Mouse (Mus musculus) heart, adult 2 months (tissue): ENCODE results near the gene Dcst1. TPM values are rescaled to one million over a fixed set of nuclear protein-coding genes. Genes with fewer than 3 reads are reported as not detected.

ENCODE experiments used
- DNase-seq, 2 experiments: peaks; one replicate each; pipeline ENCODE4 v3.0.0; 2021
- H3K27ac ChIP-seq: fragments of 200-600 bp; 2 replicates; pipeline ENCODE4 v1.8.1; 2022
- H3K27me3 ChIP-seq: fragments of 200-500 bp; 2 replicates; pipeline ENCODE4 v1.6.1; 2012; ENCODE audit warnings: mild to moderate bottlenecking, low read length, inconsistent platforms, mixed read lengths; ENCODE audit not compliant: control insufficient read depth, insufficient read depth
- H3K36me3 ChIP-seq: fragments of 200-500 bp; 2 replicates; pipeline ENCODE4 v1.6.1; 2012; ENCODE audit warnings: low read length, inconsistent platforms; ENCODE audit not compliant: control insufficient read depth, insufficient read depth
- H3K4me1 ChIP-seq: fragments of 200-500 bp; 2 replicates; pipeline ENCODE4 v1.6.1; 2011; ENCODE audit warnings: low read length; ENCODE audit not compliant: control insufficient read depth, insufficient read depth
- H3K4me3 ChIP-seq: fragments of 200-600 bp; 2 replicates; pipeline ENCODE4 v1.8.1; 2022
- H3K79me2 ChIP-seq: fragments of 200-500 bp; replicated peaks from 2 replicates; pipeline ENCODE4 v1.6.1; 2012; ENCODE audit warnings: mild to moderate bottlenecking, inconsistent platforms, low read length, moderate library complexity, mixed read lengths; ENCODE audit not compliant: control insufficient read depth, insufficient read depth
- H3K9ac ChIP-seq: fragments of 200-500 bp; 2 replicates; pipeline ENCODE4 v1.6.1; 2012; ENCODE audit warnings: low read depth, mild to moderate bottlenecking, control low read depth, inconsistent platforms, low read length, mixed read lengths
- CTCF ChIP-seq: fragments of 200-600 bp; IDR thresholded peaks from 2 replicates; pipeline ENCODE4 v1.8.1; 2022; ENCODE audit warnings: antibody characterized with exemption, mild to moderate bottlenecking, moderate library complexity
- EP300 ChIP-seq: fragments of 200-500 bp; IDR thresholded peaks from 2 replicates; pipeline ENCODE4 v1.6.1; 2011; ENCODE audit warnings: low read depth, low read length, control low read depth; ENCODE audit not compliant: insufficient read depth
- POLR2A ChIP-seq: fragments of 200-500 bp; IDR thresholded peaks from 2 replicates; pipeline ENCODE4 v1.6.1; 2011; ENCODE audit warnings: mild to moderate bottlenecking, low read depth, low read length, control low read depth; ENCODE audit not compliant: insufficient read depth
- WGBS: fragments of 180-500 bp; shearing (Covaris S2); methylation state at CpG from one replicate; pipeline ENCODE4 v1.1.7; 2018; 5-methylcytosine and 5-hydroxymethylcytosine counted together
- intact Hi-C: fragments of 180-260 bp; cut with DNase I; formaldehyde crosslinking; loops from one replicate; pipeline ENCODE4 v1.15.1; 2025
- long read RNA-seq: library from polyadenylated mRNA; stranded (forward); transcript quantifications from one replicate; pipeline ENCODE4 v2.0.0, GENCODE M21; 2021
- polyA plus RNA-seq: library from polyadenylated mRNA; depleted of rRNA; stranded (reverse); fragments of >200 nt; gene quantifications from 2 replicates; pipeline ENCODE4 v1.2.3, GENCODE M21; 2012; rRNA removed
- total RNA-seq, 2 experiments: library from RNA; stranded (reverse); gene quantifications; 2 replicates each; pipeline ENCODE4 v1.2.3; 2021

The Dcst1 gene
- total RNA-seq (not detected), polyA plus RNA-seq (0.18 and 0.23 TPM in 2 replicates)
- long read RNA-seq, result 0 reads

DNA sequence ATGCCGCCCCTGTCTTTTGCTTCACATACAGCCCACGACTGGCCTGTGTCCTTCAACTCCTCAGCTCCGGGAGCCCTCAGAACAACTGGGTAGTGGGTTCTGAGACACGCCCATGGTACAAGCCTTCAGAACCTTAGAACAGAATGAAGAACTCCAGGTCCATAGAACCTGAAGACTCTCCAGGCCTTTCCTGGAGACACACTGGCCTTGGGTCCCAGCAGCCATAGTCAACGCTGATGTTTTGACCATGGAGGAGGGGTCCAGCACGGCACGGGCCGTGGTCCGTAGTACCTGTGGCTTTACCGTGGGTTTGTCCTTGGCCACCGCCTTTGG, at the start of gene Dcst1:
Gene Dcst1, minus strand, starts transcription at position 101 of the 333 bp plus-strand sequence.
- Histone ChIP-seq H3K27ac (no peak within 1 kb of the TSS), H3K27me3 (no peaks in the 10 kb centered on the region), H3K36me3 (no peaks in the 10 kb centered on the region), H3K4me3 (no peak within 1 kb of the TSS), H3K4me1 (no peaks in the 10 kb centered on the region), H3K79me2 (no peaks in the 10 kb centered on the region), H3K9ac (no peak within 1 kb of the TSS)
- no peak for DNase-seq
- 94% methylated on average over 11 of the region's 11 CpGs for WGBS
- intact Hi-C loops, result no loop called here
- no peak for TF ChIP-seq POLR2A

DNA sequence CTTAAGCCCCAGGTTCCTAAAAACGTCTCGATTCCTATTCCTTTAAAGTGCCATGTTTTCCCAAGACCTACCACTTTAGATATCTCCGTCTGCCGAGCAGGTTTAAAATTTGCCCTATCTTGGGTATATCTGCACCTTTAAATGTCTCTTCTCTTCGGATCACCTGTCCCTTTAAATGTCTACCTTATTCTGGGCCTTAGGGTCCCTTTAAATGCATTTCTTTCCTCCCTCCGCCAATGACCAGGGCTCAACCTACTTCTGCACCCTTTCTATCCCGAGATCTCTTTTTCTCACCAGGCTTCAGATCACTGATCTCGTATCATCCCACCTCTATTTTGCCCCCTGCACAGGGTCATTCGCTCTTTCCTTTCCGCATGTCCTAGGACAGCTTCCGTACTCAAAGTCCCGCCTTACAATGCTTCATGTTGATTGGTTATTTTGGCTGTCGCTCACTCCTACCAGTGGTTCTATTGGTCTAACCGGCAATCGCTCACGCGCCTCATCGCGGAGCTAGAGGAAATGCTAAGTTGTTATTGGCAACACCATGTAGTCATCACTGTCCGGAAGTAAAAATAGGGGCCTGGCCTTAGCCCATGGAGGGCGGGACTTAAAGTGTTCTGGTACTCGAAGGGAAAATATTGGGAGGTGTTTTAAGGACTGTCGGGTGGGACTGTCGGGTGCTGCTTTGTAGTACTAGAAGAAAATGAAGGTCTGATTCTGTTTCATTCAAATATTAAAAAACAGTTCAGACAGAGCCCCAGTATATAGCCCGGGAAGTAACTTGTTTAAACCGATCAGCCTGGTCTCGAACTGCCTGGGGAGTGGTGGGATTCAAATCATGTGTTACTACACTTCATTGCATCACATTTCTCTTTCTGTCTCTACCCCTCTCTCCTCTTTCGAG, 46.7 kb upstream of the Dcst1 start, which contains the start of gene Flad1:
Gene Flad1, minus strand, starts transcription at position 381 of the 904 bp plus-strand sequence.
- Histone ChIP-seq H3K27me3 (no peaks in the 10 kb centered on the region), H3K4me1 (peaks cover 2% of the 10 kb centered on the region; the same call in 1 of the 2 replicates), H3K9ac (peak within 1 kb of the TSS; percentile 79), H3K79me2 (0 out of 2 replicates have a peak, but pooled peaks cover 2% of the 10 kb centered on the region), H3K4me3 (peak within 1 kb of the TSS; percentile 72), H3K27ac (peak within 1 kb of the TSS; percentile 91), H3K36me3 (no peaks in the 10 kb centered on the region)
- WGBS, result 3% methylated on average over 28 of the region's 28 CpGs
- peak; percentile 97 to 99 for DNase-seq
- intact Hi-C loops, result loop anchor here (5.0 kb wide), 1 partner anchor 46 kb away; no protein-coding TSS in a partner anchor
- no peak for TF ChIP-seq CTCF
- TF ChIP-seq EP300, result peak; percentile 77
- no peak; the same call in 1 of the 2 replicates for TF ChIP-seq POLR2A

DNA sequence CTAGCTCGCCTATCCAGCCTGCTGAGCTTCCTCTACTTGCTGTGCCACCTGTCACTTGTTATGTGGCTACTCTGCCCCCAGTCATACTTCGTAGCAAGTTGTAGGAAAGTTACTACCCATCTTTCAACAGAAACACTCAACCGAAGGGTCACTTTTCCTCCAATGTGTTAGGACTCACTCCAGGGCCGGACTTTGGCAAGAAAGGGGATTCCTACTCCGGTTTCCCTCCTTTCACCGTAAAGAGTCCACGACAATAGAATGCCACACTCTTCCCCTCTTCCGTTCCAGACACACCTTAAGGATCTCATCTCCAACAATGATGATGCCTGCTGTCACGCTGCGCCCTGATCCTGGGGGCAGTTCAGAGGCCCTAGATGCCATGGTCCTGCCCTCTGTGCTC, 45.8 kb upstream of the Dcst1 start:
- TF ChIP-seq POLR2A (no peak), CTCF (no peak), EP300 (no peak)
- 66% methylated on average over 10 of the region's 10 CpGs for WGBS
- H3K79me2 ChIP-seq, result no peaks in the 10 kb centered on the region
- peak overlapping the region; percentile 72 for H3K4me3 ChIP-seq
- DNase-seq, result no peak
- H3K27me3 ChIP-seq, result no peaks in the 10 kb centered on the region
- H3K4me1 ChIP-seq, result peaks cover 2% of the 10 kb centered on the region; the same call in 1 of the 2 replicates
- no peaks in the 10 kb centered on the region for H3K36me3 ChIP-seq
- intact Hi-C loops, result loop anchor here (5.0 kb wide), 1 partner anchor 46 kb away; no protein-coding TSS in a partner anchor
- H3K27ac ChIP-seq, result peak overlapping the region; percentile 91
- H3K9ac ChIP-seq, result peak overlapping the region; percentile 79; the same call in 1 of the 2 replicates

DNA sequence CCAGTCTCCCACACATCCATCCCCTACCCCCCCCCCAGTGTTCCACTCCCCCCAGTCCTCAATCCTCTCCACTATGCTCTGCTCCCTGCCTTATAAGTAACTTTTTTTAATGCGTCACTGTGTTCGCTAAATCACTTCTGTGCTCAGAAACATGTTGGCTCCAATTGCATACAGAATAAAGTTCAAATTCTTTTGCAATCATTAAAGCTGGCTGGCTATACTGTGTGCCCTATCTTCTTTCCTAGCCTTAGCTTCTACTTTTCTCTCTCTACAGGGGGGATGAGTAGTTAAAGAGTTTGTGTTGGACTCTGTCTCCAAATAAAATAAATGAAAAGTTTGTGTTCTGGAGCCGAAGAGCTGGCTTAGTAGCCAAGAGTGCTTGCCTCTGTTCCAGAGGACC, 44.6 kb upstream of the Dcst1 start:
- intact Hi-C loops, result loop anchor here (1.0 to 5.0 kb wide), 2 partner anchors 14 to 48 kb away; no protein-coding TSS in a partner anchor
- Histone ChIP-seq H3K4me1 (peaks cover 2% of the 10 kb centered on the region; the same call in 1 of the 2 replicates), H3K36me3 (no peaks in the 10 kb centered on the region), H3K9ac (no peak overlapping the region), H3K79me2 (no peaks in the 10 kb centered on the region), H3K27me3 (no peaks in the 10 kb centered on the region), H3K27ac (no peak overlapping the region), H3K4me3 (no peak overlapping the region)
- TF ChIP-seq POLR2A, result no peak
- no peak for TF ChIP-seq CTCF
- no peak for TF ChIP-seq EP300
- WGBS, result 84% methylated on average over 3 of the region's 3 CpGs
- DNase-seq, result no peak

DNA sequence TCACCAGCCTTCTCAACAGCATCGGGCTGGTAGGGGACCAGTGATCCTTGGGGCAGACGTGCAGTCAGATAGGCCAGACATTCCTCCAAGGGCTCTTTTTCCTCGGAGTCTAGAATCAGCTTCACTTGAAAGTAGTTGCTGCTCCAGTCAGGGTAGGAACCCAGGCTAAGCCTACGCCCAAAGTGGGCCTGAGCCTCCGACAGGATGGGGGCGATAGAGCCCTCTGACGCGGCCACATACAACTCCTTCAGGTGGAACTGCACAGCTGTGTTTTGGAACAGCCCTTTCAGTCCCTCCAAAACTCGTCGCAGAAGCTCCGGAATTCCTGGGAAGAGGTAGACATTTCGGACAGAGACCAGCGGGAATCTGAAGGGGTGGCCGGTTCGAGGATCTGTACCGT, 43.4 kb upstream of the Dcst1 start:
- DNase-seq, result no peak
- Histone ChIP-seq H3K27me3 (no peaks in the 10 kb centered on the region), H3K36me3 (no peaks in the 10 kb centered on the region), H3K4me3 (no peak overlapping the region), H3K27ac (no peak overlapping the region), H3K4me1 (peaks cover 2% of the 10 kb centered on the region; the same call in 1 of the 2 replicates), H3K9ac (no peak overlapping the region), H3K79me2 (no peaks in the 10 kb centered on the region)
- WGBS, result 72% methylated on average over 16 of the region's 16 CpGs
- no peak for TF ChIP-seq EP300
- intact Hi-C loops, result no loop called here

DNA sequence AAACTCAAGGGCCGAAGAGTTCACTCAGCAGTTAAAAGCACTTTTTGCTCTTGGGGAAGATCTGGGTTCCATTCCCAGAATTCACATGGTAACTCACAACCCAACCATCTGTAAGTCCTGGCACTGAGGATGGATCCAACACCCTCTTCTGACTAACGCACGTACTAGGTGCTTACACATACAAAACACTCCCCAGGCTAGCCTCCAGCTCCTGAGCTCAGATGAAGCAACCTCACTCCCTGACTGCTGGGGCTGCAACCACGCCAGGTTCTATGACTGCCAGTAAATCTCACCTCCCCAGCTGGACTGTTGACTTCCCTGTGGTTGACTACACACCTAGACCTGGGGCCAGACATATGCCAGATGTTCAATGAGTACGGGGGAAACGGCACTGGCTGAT, 41.8 kb upstream of the Dcst1 start:
- no peaks in the 10 kb centered on the region for H3K27me3 ChIP-seq
- WGBS, result 81% methylated on average over 6 of the region's 6 CpGs
- no peak overlapping the region for H3K4me3 ChIP-seq
- H3K27ac ChIP-seq, result no peak overlapping the region
- H3K9ac ChIP-seq, result no peak overlapping the region
- intact Hi-C loops, result no loop called here
- DNase-seq, result no peak
- H3K36me3 ChIP-seq, result no peaks in the 10 kb centered on the region
- TF ChIP-seq EP300 (no peak), POLR2A (no peak), CTCF (no peak)
- H3K4me1 ChIP-seq, result peaks cover 2% of the 10 kb centered on the region; the same call in 1 of the 2 replicates
- no peaks in the 10 kb centered on the region for H3K79me2 ChIP-seq
